Mouse (Mus musculus) midbrain, embryonic 13.5 days (tissue): Measurements from ENCODE around the gene Washc1. TPM values are rescaled to one million over a fixed set of nuclear protein-coding genes. Genes with fewer than 3 reads are reported as not detected.

Source experiments
- ATAC-seq: fragments of 200-750 bp; cut with Nextera tagmentation; 2 replicates; pipeline ENCODE4 v1.8.0; 2017; ENCODE audit warnings: mild to moderate bottlenecking, moderate TSS enrichment, moderate library complexity
- H3K27ac ChIP-seq: fragments of 300-500 bp; sonication (generic); 2 replicates; pipeline ENCODE4 v1.5.1; 2015; ENCODE audit warnings: inconsistent platforms, mild to moderate bottlenecking, moderate library complexity
- H3K27me3 ChIP-seq: fragments of 300-500 bp; sonication (generic); 2 replicates; pipeline ENCODE4 v1.6.1; 2015; ENCODE audit warnings: mild to moderate bottlenecking, inconsistent platforms
- H3K36me3 ChIP-seq: fragments of 300-500 bp; sonication (generic); 2 replicates; pipeline ENCODE4 v1.6.1; 2015; ENCODE audit warnings: mild to moderate bottlenecking, inconsistent platforms
- H3K4me1 ChIP-seq: fragments of 300-500 bp; sonication (generic); replicated peaks from 2 replicates; pipeline ENCODE4 v1.6.1; 2015; ENCODE audit warnings: inconsistent platforms
- H3K4me2 ChIP-seq: fragments of 300-500 bp; sonication (generic); replicated peaks from 2 replicates; pipeline ENCODE4 v1.6.1; 2015; ENCODE audit warnings: moderate library complexity, mild to moderate bottlenecking, inconsistent platforms
- H3K4me3 ChIP-seq: fragments of 300-500 bp; sonication (generic); replicated peaks from 2 replicates; pipeline ENCODE4 v1.5.1; 2015; ENCODE audit warnings: mild to moderate bottlenecking, inconsistent platforms
- H3K9ac ChIP-seq: fragments of 300-500 bp; sonication (generic); replicated peaks from 2 replicates; pipeline ENCODE4 v1.6.1; 2015; ENCODE audit warnings: mild to moderate bottlenecking, inconsistent platforms
- H3K9me3 ChIP-seq: fragments of 300-500 bp; sonication (generic); 2 replicates; pipeline ENCODE4 v1.6.1; 2016; ENCODE audit warnings: mild to moderate bottlenecking, inconsistent platforms
- WGBS: fragments of 180-500 bp; shearing (Covaris S2); methylation state at CpG from one replicate; pipeline ENCODE4 v1.1.7; 2015; 5-methylcytosine and 5-hydroxymethylcytosine counted together
- polyA plus RNA-seq: library from polyadenylated mRNA; unstranded; fragments of >200 nt; fragmentation: Nextera tagmentation; extraction: Ambion mirVana; gene quantifications from 2 replicates; pipeline ENCODE4 v1.2.1, GENCODE M21; 2015

Gene Washc1
- polyA plus RNA-seq, 1 experiment from 2014 or later: 39.7 TPM

GRCm38 (mm10) chr17:66092065-66092464 lies 19.3 kb upstream of the Washc1 start:
- H3K4me3 ChIP-seq: no peak overlapping the region
- no peak overlapping the region for H3K9ac ChIP-seq
- H3K36me3 ChIP-seq: peaks cover 16% of the 10 kb centered on the region
- no peaks in the 10 kb centered on the region for H3K9me3 ChIP-seq
- no peaks in the 10 kb centered on the region for H3K4me1 ChIP-seq
- no peaks in the 10 kb centered on the region for H3K27me3 ChIP-seq
- no peak for ATAC-seq
- H3K4me2 ChIP-seq: no peak overlapping the region
- H3K27ac ChIP-seq: no peak overlapping the region
- 100% methylated on average over 2 of the region's 2 CpGs for WGBS

- no peaks in the 10 kb centered on the region for H3K9me3 ChIP-seq
- no peak overlapping the region for H3K27ac ChIP-seq
- no peaks in the 10 kb centered on the region for H3K4me1 ChIP-seq
- 88% methylated on average over 3 of the region's 3 CpGs for whole genome bisulfite sequencing
- peaks cover 12% of the 10 kb centered on the region for H3K36me3 ChIP-seq
- no peak for ATAC-seq
- no peak overlapping the region for H3K9ac ChIP-seq
- no peak overlapping the region for H3K4me2 ChIP-seq
- H3K27me3 ChIP-seq: no peaks in the 10 kb centered on the region
- no peak overlapping the region for H3K4me3 ChIP-seq
Measured at GRCm38 (mm10) chr17:66092664-66093063, 18.7 kb upstream of the Washc1 start.

- Histone ChIP-seq H3K4me2 (peak overlapping the region; percentile 89), H3K4me3 (peak overlapping the region; percentile 92), H3K27me3 (no peaks in the 10 kb centered on the region), H3K4me1 (peaks cover 23% of the 10 kb centered on the region), H3K27ac (peak overlapping the region; percentile 94), H3K9ac (peak overlapping the region; percentile 96), H3K9me3 (no peaks in the 10 kb centered on the region), H3K36me3 (no peaks in the 10 kb centered on the region)
- WGBS: under 1% methylated on average over 41 of the region's 41 CpGs
- ATAC-seq: no peak
Measured at GRCm38 (mm10) chr17:66100566-66101379, 10.6 kb upstream of the Washc1 start.

- peak within 1 kb of the TSS; percentile 89 for H3K4me2 ChIP-seq
- no peaks in the 10 kb centered on the region for H3K36me3 ChIP-seq
- H3K4me1 ChIP-seq: peaks cover 23% of the 10 kb centered on the region
- no peaks in the 10 kb centered on the region for H3K27me3 ChIP-seq
- peak; percentile 100 for ATAC-seq
- 1% methylated on average over 67 of the region's 67 CpGs for WGBS
- H3K9ac ChIP-seq: peak within 1 kb of the TSS; percentile 96
- H3K9me3 ChIP-seq: no peaks in the 10 kb centered on the region
- peak within 1 kb of the TSS; percentile 94 for H3K27ac ChIP-seq
- peak within 1 kb of the TSS; percentile 92 for H3K4me3 ChIP-seq
Measured at GRCm38 (mm10) chr17:66101380-66102330, 9.7 kb upstream of the Washc1 start, which contains the start of gene Ndufv2. Gene Ndufv2 (minus strand): TSS chr17:66101559.

- Histone ChIP-seq H3K27ac (no peak overlapping the region), H3K36me3 (no peaks in the 10 kb centered on the region), H3K9me3 (no peaks in the 10 kb centered on the region), H3K4me2 (no peak overlapping the region), H3K9ac (no peak overlapping the region), H3K4me3 (no peak overlapping the region), H3K4me1 (peaks cover 18% of the 10 kb centered on the region), H3K27me3 (no peaks in the 10 kb centered on the region)
- WGBS: 80% methylated on average over 7 of the region's 7 CpGs
- ATAC-seq: no peak
Measured at GRCm38 (mm10) chr17:66104076-66104475, 7.3 kb upstream of the Washc1 start.

- H3K27me3 ChIP-seq: no peaks in the 10 kb centered on the region
- H3K9ac ChIP-seq: no peak overlapping the region
- no peaks in the 10 kb centered on the region for H3K36me3 ChIP-seq
- peaks cover 10% of the 10 kb centered on the region for H3K4me1 ChIP-seq
- H3K4me2 ChIP-seq: no peak overlapping the region
- H3K4me3 ChIP-seq: no peak overlapping the region
- 56% methylated on average over 10 of the region's 10 CpGs for WGBS
- ATAC-seq: no peak
- no peak overlapping the region for H3K27ac ChIP-seq
- no peaks in the 10 kb centered on the region for H3K9me3 ChIP-seq
Measured at GRCm38 (mm10) chr17:66106601-66107267, 4.6 kb upstream of the Washc1 start.

- Histone ChIP-seq H3K36me3 (no peaks in the 10 kb centered on the region), H3K27me3 (no peaks in the 10 kb centered on the region), H3K27ac (no peak overlapping the region), H3K9me3 (no peaks in the 10 kb centered on the region), H3K9ac (no peak overlapping the region), H3K4me3 (no peak overlapping the region), H3K4me1 (peaks cover 12% of the 10 kb centered on the region), H3K4me2 (no peak overlapping the region)
- no peak for ATAC-seq
- WGBS: 70% methylated on average over 8 of the region's 8 CpGs
Measured at GRCm38 (mm10) chr17:66107466-66107865, 3.9 kb upstream of the Washc1 start.

- Histone ChIP-seq H3K9ac (no peak overlapping the region), H3K27ac (no peak overlapping the region), H3K4me2 (no peak overlapping the region), H3K4me3 (no peak overlapping the region), H3K36me3 (no peaks in the 10 kb centered on the region), H3K27me3 (no peaks in the 10 kb centered on the region), H3K4me1 (peaks cover 16% of the 10 kb centered on the region), H3K9me3 (no peaks in the 10 kb centered on the region)
- ATAC-seq: no peak
- WGBS: 78% methylated on average over 4 of the region's 4 CpGs
Measured at GRCm38 (mm10) chr17:66108198-66108597, 3.1 kb upstream of the Washc1 start.

- H3K27ac ChIP-seq: no peak overlapping the region
- ATAC-seq: 0 out of 2 replicates have a peak, but pooled peaks have one; percentile 28
Measured at GRCm38 (mm10) chr17:66110746-66111145, 599 bp upstream of the Washc1 start.

GRCm38 (mm10) chr17:66112166-66112565 lies 821 bp downstream of the Washc1 start:
- 53% methylated on average over 4 of the region's 4 CpGs for WGBS
- peaks cover 37% of the 10 kb centered on the region for H3K36me3 ChIP-seq
- peak overlapping the region; percentile 87 for H3K4me3 ChIP-seq
- H3K9ac ChIP-seq: peak overlapping the region; percentile 81
- H3K9me3 ChIP-seq: no peaks in the 10 kb centered on the region
- H3K27me3 ChIP-seq: no peaks in the 10 kb centered on the region
- peak overlapping the region; percentile 65 for H3K4me2 ChIP-seq
- no peak for ATAC-seq
- H3K4me1 ChIP-seq: peaks cover 16% of the 10 kb centered on the region
- no peak overlapping the region for H3K27ac ChIP-seq

More at GRCm38 (mm10) chr17:66110746-66111145, 599 bp upstream of the Washc1 start:
- H3K4me3 ChIP-seq: peak overlapping the region; percentile 87
- H3K9me3 ChIP-seq: no peaks in the 10 kb centered on the region
- 52% methylated on average over 6 of the region's 6 CpGs for WGBS
- H3K4me2 ChIP-seq: peak overlapping the region; percentile 65
- H3K4me1 ChIP-seq: peaks cover 16% of the 10 kb centered on the region
- peaks cover 23% of the 10 kb centered on the region for H3K36me3 ChIP-seq
- no peaks in the 10 kb centered on the region for H3K27me3 ChIP-seq
- peak overlapping the region; percentile 81; the same call in 1 of the 2 replicates for H3K9ac ChIP-seq

- ATAC-seq: no peak
- Histone ChIP-seq H3K27ac (no peak overlapping the region), H3K4me3 (no peak overlapping the region), H3K4me2 (no peak overlapping the region), H3K27me3 (no peaks in the 10 kb centered on the region), H3K9ac (no peak overlapping the region), H3K4me1 (peaks cover 4% of the 10 kb centered on the region), H3K9me3 (no peaks in the 10 kb centered on the region), H3K36me3 (peaks cover 65% of the 10 kb centered on the region)
- WGBS: 93% methylated on average over 8 of the region's 8 CpGs
Measured at GRCm38 (mm10) chr17:66118991-66119390, 7.6 kb downstream of the Washc1 start.
